Mouse (Mus musculus) heart, embryonic 12.5 days (tissue): ENCODE measurements at regions not wholly inside any gene's neighbourhood (a gene's known extent, or its start where the extent isn't known, plus 50 kb on each side); places are given as distances from the start of the nearest gene placed in this dataset.

Source experiments
- ATAC-seq: fragments of 200-750 bp; cut with Nextera tagmentation; 2 replicates; pipeline ENCODE4 v1.8.0; 2017; ENCODE audit warnings: moderate TSS enrichment, moderate library complexity; ENCODE audit not compliant: insufficient number of reproducible peaks, low FRiP score
- H3K27ac ChIP-seq: fragments of 300-500 bp; sonication (generic); 2 replicates; pipeline ENCODE4 v1.5.1; 2016; ENCODE audit warnings: mild to moderate bottlenecking, moderate library complexity; ENCODE audit not compliant: poor library complexity, severe bottlenecking
- H3K27me3 ChIP-seq: fragments of 300-500 bp; sonication (generic); replicated peaks from 2 replicates; pipeline ENCODE4 v1.6.1; 2016; ENCODE audit warnings: mild to moderate bottlenecking, moderate library complexity
- H3K36me3 ChIP-seq: fragments of 300-500 bp; sonication (generic); 2 replicates; pipeline ENCODE4 v1.6.1; 2016; ENCODE audit warnings: mild to moderate bottlenecking, moderate library complexity
- H3K4me1 ChIP-seq: fragments of 300-500 bp; sonication (generic); replicated peaks from 2 replicates; pipeline ENCODE4 v1.6.1; 2016; ENCODE audit warnings: mild to moderate bottlenecking
- H3K4me2 ChIP-seq: fragments of 300-500 bp; sonication (generic); 2 replicates; pipeline ENCODE4 v1.6.1; 2016; ENCODE audit warnings: mild to moderate bottlenecking, moderate library complexity
- H3K4me3 ChIP-seq: fragments of 300-500 bp; sonication (generic); 2 replicates; pipeline ENCODE4 v1.5.1; 2016; ENCODE audit warnings: mild to moderate bottlenecking
- H3K9ac ChIP-seq: fragments of 300-500 bp; sonication (generic); 2 replicates; pipeline ENCODE4 v1.6.1; 2016; ENCODE audit warnings: mild to moderate bottlenecking, moderate library complexity
- H3K9me3 ChIP-seq: fragments of 300-500 bp; sonication (generic); replicated peaks from 2 replicates; pipeline ENCODE4 v1.6.1; 2016; ENCODE audit warnings: mild to moderate bottlenecking, moderate library complexity
- WGBS: fragments of 180-500 bp; shearing (Covaris S2); methylation state at CpG from one replicate; pipeline ENCODE4 v1.1.7; 2016; 5-methylcytosine and 5-hydroxymethylcytosine counted together

DNA sequence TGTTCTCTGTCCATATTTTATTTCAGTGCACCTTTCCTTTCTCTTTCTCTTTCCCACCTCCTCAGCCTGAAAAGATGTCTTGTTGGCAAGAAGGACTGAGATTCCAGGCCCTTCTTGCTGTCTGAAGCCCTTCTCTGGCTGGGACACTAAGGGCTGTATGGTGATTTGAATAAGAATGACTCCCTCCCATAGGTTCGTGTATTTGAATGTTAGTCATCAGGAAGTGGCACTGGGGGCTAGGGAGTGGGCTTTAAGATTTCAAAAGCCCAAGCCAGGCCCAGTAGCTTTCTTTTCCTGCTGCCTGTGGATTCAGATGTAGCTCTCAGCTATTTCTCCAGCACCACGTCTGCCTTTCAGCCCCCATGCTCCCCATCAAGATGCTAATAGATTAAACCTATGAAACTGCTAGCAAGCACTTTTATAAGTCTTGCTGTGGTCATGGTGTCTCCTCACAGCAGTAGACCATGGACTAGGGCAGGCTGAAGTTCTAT is 66.3 kb upstream of the Tle4 start:
- Histone ChIP-seq H3K4me1 (no peaks in the 10 kb centered on the region), H3K36me3 (no peaks in the 10 kb centered on the region)

DNA sequence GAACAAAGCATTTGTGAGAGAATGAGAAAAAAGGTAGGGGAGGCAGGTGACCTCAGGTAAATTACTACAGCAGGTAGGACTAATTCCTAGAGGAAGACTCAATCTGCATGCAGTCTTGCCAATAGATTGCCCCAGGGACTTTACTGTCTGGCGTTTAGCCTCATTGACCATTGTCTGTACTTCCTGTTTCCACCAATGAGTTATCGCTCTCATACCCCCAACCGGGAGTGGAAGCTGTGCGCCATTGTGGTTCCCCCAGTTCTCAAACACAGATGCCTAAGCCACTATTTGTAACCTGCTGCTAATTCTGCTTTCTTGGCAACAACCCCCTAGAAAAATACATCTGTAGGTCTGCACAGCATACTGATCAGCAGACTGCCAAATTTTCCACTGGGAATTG is 65.5 kb upstream of the Tle4 start:
- no peaks in the 10 kb centered on the region for H3K27me3 ChIP-seq
- H3K27ac ChIP-seq = no peak overlapping the region
- WGBS = 79% methylated on average over 4 of the region's 4 CpGs
- ATAC-seq = no peak
- no peak overlapping the region for H3K9ac ChIP-seq
- no peak overlapping the region for H3K4me2 ChIP-seq
- H3K36me3 ChIP-seq = no peaks in the 10 kb centered on the region
- H3K4me1 ChIP-seq = no peaks in the 10 kb centered on the region
- H3K9me3 ChIP-seq = no peaks in the 10 kb centered on the region
- no peak overlapping the region for H3K4me3 ChIP-seq

More for the DNA sequence above, 66.3 kb upstream of the Tle4 start:
- no peak overlapping the region for H3K9ac ChIP-seq
- H3K27me3 ChIP-seq = no peaks in the 10 kb centered on the region
- no peaks in the 10 kb centered on the region for H3K9me3 ChIP-seq
- 49% methylated on average over 2 of the region's 2 CpGs for WGBS
- H3K27ac ChIP-seq = no peak overlapping the region
- no peak overlapping the region for H3K4me3 ChIP-seq
- H3K4me2 ChIP-seq = no peak overlapping the region
- no peak for ATAC-seq

DNA sequence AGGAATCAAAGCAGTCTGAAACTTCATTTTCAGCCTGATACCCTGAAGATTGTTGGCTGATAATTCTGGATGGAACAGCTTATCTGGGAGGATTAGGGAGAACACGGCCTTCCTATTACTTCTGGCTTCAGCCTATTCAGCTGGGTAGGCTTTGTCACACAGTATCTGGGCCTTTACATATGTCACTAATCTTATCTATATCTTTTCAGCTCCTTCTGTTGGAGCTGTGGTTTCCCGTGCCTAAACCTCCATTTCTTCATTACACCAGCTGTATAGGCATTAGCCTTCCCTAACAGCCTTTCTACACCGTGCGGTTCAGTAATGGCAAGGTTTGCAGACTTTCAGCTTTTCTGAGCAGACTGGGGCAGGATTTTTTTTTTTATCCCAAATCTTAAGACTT is 61.9 kb upstream of the Tle4 start:
- WGBS = 44% methylated on average over 4 of the region's 4 CpGs

DNA sequence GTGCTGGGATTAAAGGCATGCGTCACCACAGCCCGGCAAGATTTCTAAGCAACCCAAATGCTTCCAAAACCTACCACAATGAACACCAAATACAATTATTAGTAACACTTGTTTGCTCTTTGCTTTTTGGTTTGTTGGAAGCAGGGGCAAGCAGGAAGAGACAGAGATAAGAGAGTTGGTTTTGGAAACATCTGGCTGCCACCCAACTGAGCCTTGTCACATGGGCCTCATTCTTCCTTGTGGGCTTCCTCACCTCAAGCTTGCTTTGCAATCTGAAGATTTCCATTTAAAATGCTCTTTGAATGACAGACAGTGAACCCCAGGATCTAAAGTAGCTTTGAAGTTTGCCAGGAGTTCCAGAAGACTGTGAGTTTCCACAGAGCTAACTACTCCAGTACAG is 60.6 kb upstream of the Tle4 start:
- no peaks in the 10 kb centered on the region for H3K36me3 ChIP-seq
- no peaks in the 10 kb centered on the region; the same call in 1 of the 2 replicates for H3K27me3 ChIP-seq
- H3K4me2 ChIP-seq = no peak overlapping the region
- peaks cover 4% of the 10 kb centered on the region for H3K4me1 ChIP-seq
- ATAC-seq = no peak
- no peak overlapping the region for H3K27ac ChIP-seq
- H3K9ac ChIP-seq = no peak overlapping the region
- no peak overlapping the region for H3K4me3 ChIP-seq
- 83% methylated on average over 2 of the region's 2 CpGs for WGBS
- H3K9me3 ChIP-seq = no peaks in the 10 kb centered on the region

More for the DNA sequence above, 61.9 kb upstream of the Tle4 start:
- peaks cover 4% of the 10 kb centered on the region for H3K4me1 ChIP-seq
- no peak overlapping the region for H3K27ac ChIP-seq
- no peak for ATAC-seq
- no peak overlapping the region for H3K4me3 ChIP-seq
- H3K27me3 ChIP-seq = no peaks in the 10 kb centered on the region; the same call in 1 of the 2 replicates
- H3K4me2 ChIP-seq = no peak overlapping the region
- H3K9me3 ChIP-seq = no peaks in the 10 kb centered on the region
- H3K9ac ChIP-seq = no peak overlapping the region
- no peaks in the 10 kb centered on the region for H3K36me3 ChIP-seq

DNA sequence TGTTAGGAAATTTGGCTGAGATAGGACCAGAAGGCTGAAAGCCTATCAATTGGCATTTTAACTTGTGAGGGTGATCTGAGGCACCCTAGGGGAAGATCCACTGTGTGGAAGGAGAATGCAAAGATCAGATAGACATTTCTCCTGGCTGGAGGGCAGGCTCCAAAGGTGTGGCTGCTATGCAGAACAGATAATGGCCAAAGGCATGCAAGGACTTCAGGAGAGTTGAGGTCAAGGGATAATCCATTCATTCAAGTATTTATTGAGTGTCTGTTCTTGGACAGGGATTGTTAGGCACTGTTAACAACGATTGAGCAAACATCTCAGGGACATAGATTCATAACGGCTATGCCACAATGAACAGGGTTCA is 58.2 kb upstream of the Tle4 start:
- H3K4me1 ChIP-seq = peaks cover 4% of the 10 kb centered on the region
- H3K9me3 ChIP-seq = no peaks in the 10 kb centered on the region
- H3K4me2 ChIP-seq = no peak overlapping the region
- no peaks in the 10 kb centered on the region for H3K36me3 ChIP-seq
- H3K4me3 ChIP-seq = no peak overlapping the region
- no peak overlapping the region for H3K9ac ChIP-seq
- H3K27ac ChIP-seq = no peak overlapping the region
- no peaks in the 10 kb centered on the region; the same call in 1 of the 2 replicates for H3K27me3 ChIP-seq
- ATAC-seq = no peak
- WGBS = 54% methylated on average over 2 of the region's 2 CpGs

DNA sequence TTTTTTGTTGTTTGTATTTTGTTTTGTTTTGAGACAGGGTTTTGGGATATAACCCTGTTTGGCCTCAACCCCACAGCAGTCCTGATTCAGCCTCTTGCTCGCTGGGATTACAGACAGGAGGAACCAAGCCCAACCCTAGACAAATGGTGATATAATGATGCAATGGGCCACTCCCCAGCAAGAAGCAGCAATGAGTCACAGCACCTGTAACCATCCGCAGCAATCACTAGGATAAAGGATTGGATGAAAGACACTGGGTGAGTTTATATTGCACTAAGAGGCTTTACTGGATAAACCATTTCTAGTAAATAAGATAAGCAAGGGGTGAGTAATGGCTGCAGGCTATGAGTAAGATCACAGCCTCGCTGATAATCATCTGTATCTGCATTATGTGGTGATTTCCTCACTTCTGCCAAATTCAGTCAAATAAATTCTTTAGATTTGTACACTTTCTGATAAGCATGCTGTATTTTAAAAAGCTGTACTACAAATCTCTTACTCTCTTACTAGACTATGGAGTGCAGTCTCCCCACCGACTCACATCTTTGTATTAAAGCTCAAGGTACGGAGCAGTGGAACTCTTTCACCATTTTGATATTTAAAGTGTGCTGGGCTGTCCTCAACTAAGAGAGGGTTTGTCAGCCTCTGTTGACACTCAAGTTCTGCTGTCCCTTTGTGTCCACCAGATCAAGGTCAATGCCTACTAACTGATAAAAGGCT is 57.6 kb upstream of the Tle4 start:
- Histone ChIP-seq H3K9ac (no peak overlapping the region), H3K9me3 (no peaks in the 10 kb centered on the region), H3K4me2 (no peak overlapping the region), H3K27me3 (no peaks in the 10 kb centered on the region; the same call in 1 of the 2 replicates), H3K4me3 (no peak overlapping the region), H3K36me3 (no peaks in the 10 kb centered on the region), H3K4me1 (peaks cover 4% of the 10 kb centered on the region), H3K27ac (no peak overlapping the region)
- ATAC-seq = no peak
- 63% methylated on average over 5 of the region's 5 CpGs for WGBS
